Comparison of ENCODE assay signal across 7 mouse cellular contexts in genomic region chr6:53573711-53574065, GRCm38 (mm10).
DNase-seq lines count a peak whose midpoint lies in the region; ATAC-seq and TF ChIP-seq lines count a peak whose summit lies in the region.

No protein-coding gene starts in this region.

- no peak for TF ChIP-seq CTCF in lung, postnatal 0 days (IDR thresholded peaks at IDR 0.05)

- H3K4me1 ChIP-seq in lung, postnatal 0 days (ENCODE audit: insufficient read depth, low read depth, low read length), result peaks cover 9% of the 10 kb centered on the region; the same call in 1 of the 2 replicates
- H3K4me1 ChIP-seq in forebrain, embryonic 13.5 days, result peaks cover 60% of the 10 kb centered on the region
- H3K4me1 ChIP-seq in liver, embryonic 12.5 days, result 0 out of 2 replicates have a peak, but pooled peaks cover 6% of the 10 kb centered on the region

- peak; percentile 34 for DNase-seq in lung, postnatal 0 days (ENCODE audit: low spot score)
- no peak for DNase-seq in lung, postnatal 25 days (ENCODE audit: low spot score)
- no peak for DNase-seq in left cerebral cortex, postnatal 36 days (ENCODE audit: low spot score in 2 of 2)
- no peak for DNase-seq in yolk sac, embryonic 10.5 days (ENCODE audit: low spot score)

- no peaks in the 10 kb centered on the region for H3K36me3 ChIP-seq in lung, postnatal 0 days (ENCODE audit: insufficient read depth, low read length)
- no peaks in the 10 kb centered on the region for H3K36me3 ChIP-seq in forebrain, embryonic 13.5 days (ENCODE audit: poor library complexity, severe bottlenecking)
- no peaks in the 10 kb centered on the region for H3K36me3 ChIP-seq in liver, embryonic 12.5 days

- no peak for ATAC-seq in lung, postnatal 0 days
- ATAC-seq in forebrain, embryonic 13.5 days, result peak; percentile 17; the same call in 1 of the 2 replicates
- ATAC-seq in liver, embryonic 12.5 days, result no peak
- ATAC-seq in activated CD4-positive, CD25-positive, alpha-beta regulatory T cell, adult 4 months, result no peak

- H3K27ac ChIP-seq in lung, postnatal 0 days (ENCODE audit: low read length), result no peak overlapping the region
- H3K27ac ChIP-seq in forebrain, embryonic 13.5 days, result peak overlapping the region; percentile 87
- no peak overlapping the region for H3K27ac ChIP-seq in liver, embryonic 12.5 days

- no peak for TF ChIP-seq EP300 in lung, postnatal 0 days (IDR thresholded peaks at IDR 0.05)

- peak overlapping the region; percentile 37 for H3K4me3 ChIP-seq in lung, postnatal 0 days (ENCODE audit: low read depth, low read length)
- peak overlapping the region; percentile 37 for H3K4me3 ChIP-seq in forebrain, embryonic 13.5 days
- no peak overlapping the region for H3K4me3 ChIP-seq in liver, embryonic 12.5 days

- 2% methylated on average over 5 of the region's 6 CpGs for WGBS in lung, postnatal 0 days
- 0% methylated on average over 6 of the region's 6 CpGs for WGBS in forebrain, embryonic 13.5 days
- 7% methylated on average over 5 of the region's 6 CpGs for WGBS in liver, embryonic 12.5 days (ENCODE audit: insufficient replicate concordance)

- H3K9me3 ChIP-seq in lung, postnatal 0 days (ENCODE audit: low read length), result no peaks in the 10 kb centered on the region
- H3K9me3 ChIP-seq in forebrain, embryonic 13.5 days (replicated peaks), result no peaks in the 10 kb centered on the region
- H3K9me3 ChIP-seq in liver, embryonic 12.5 days (replicated peaks), result no peaks in the 10 kb centered on the region

- H3K27me3 ChIP-seq in lung, postnatal 0 days (replicated peaks; ENCODE audit: insufficient read depth, low read length), result no peaks in the 10 kb centered on the region
- H3K27me3 ChIP-seq in forebrain, embryonic 13.5 days, result no peaks in the 10 kb centered on the region
- H3K27me3 ChIP-seq in liver, embryonic 12.5 days (replicated peaks), result 0 out of 2 replicates have a peak, but pooled peaks cover 12% of the 10 kb centered on the region

- H3K9ac ChIP-seq in lung, postnatal 0 days (replicated peaks; ENCODE audit: low read depth), result peak overlapping the region; percentile 27; the same call in 1 of the 2 replicates
- peak overlapping the region; percentile 65; the same call in 1 of the 2 replicates for H3K9ac ChIP-seq in forebrain, embryonic 13.5 days
- no peak overlapping the region for H3K9ac ChIP-seq in liver, embryonic 12.5 days

- intact Hi-C loops in left cerebral cortex, postnatal 36 days (cut with DNase I), result no loop called here

- peak overlapping the region; percentile 51 for H3K4me2 ChIP-seq in lung, postnatal 0 days (replicated peaks; ENCODE audit: low read depth, low read length)
- peak overlapping the region; percentile 65 for H3K4me2 ChIP-seq in forebrain, embryonic 13.5 days
- H3K4me2 ChIP-seq in liver, embryonic 12.5 days, result peak overlapping the region; percentile 46
